Mouse (Mus musculus): ENCODE data around the gene Podxl2. TPM values are rescaled to one million over a fixed set of nuclear protein-coding genes. Genes with fewer than 3 reads are reported as not detected.

The Podxl2 gene
- polyA plus RNA-seq, 1 experiment from 2014 or later = 42.5 TPM

DNA sequence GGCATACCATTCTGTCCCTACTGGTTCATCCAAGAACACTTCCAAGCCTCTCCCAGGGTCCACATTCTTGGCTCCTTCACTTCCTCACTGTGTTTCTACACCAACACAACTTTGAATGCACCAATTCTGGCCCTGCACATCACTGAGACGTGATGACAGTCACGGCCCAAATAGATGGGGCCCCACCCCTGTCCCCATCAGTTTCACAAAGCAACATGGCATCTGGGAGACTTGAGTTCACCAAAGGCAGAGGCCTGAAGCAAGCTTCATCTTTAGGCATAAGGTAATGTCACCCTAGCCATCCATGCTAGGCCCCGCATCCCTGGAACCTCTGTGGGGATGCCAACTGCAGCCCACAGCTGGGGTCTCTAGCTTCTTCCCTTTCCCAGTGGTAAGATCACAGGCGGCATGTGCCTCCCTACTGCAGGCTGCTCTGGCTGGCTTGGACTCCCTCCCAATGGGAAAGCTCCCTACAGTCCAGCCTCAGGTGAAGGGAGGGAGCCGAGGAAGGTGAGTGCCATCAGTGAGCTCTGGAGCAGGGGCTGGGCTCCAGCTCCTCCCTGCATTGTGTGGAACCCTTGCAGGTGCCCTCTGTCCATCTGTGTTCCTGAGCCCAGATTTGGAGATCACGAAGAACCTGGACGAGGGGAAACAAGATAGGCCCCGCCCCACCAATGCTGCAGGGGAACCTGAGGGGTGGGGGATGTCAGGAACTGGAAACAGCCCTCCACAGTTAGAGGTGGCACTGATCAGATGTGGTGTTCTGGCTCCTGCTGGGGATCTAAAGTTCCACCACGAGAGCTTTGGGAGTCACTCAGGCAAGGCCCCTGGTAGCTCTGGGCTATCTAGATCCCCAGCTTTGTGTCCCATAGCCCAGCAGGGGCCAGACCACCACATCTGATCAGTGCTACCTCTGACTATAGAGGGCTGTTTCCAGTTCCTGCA lies 30.8 kb downstream of the Podxl2 start:
- Histone ChIP-seq H3K9me3 (replicated peaks) (no peaks in the 10 kb centered on the region), H3K4me3 (peak overlapping the region; percentile 91; the same call in 1 of the 2 replicates), H3K9ac (no peak overlapping the region), H3K4me1 (replicated peaks) (peaks cover 21% of the 10 kb centered on the region), H3K27ac (no peak overlapping the region), H3K27me3 (no peaks in the 10 kb centered on the region), H3K36me3 (peaks cover 8% of the 10 kb centered on the region; the same call in 1 of the 2 replicates), H3K4me2 (no peak overlapping the region; the same call in 1 of the 2 replicates)
- WGBS = 75% methylated on average over 9 of the region's 9 CpGs
- no peak for ATAC-seq (replicated peaks; ENCODE audit: insufficient number of reproducible peaks, insufficient read depth, low FRiP score, low read depth)

DNA sequence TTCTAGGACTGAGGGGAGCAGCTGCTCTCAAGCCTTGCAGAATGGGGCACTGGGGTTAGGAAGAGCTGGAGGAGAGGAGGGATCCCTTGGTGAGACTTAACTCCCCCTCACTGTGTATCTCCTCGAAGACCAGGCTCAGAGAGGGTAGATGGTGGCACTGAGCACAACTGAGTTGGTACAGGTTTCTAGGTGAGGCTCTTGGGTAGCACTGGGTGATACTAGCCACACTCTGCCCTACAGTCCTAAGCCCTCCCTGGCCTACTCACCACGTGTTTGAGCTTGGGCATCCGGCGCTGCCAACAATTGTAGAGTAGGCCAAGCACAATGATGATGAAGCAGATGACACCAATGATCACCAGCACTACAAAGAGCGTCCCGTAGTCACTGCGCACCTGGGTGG lies 31.6 kb downstream of the Podxl2 start:
- H3K9me3 ChIP-seq (replicated peaks) = no peaks in the 10 kb centered on the region
- H3K27me3 ChIP-seq = no peaks in the 10 kb centered on the region
- peak overlapping the region; percentile 83 for H3K9ac ChIP-seq
- H3K27ac ChIP-seq = peak overlapping the region; percentile 91; the same call in 1 of the 2 replicates
- H3K4me2 ChIP-seq = peak overlapping the region; percentile 92
- H3K36me3 ChIP-seq = peaks cover 16% of the 10 kb centered on the region
- peaks cover 21% of the 10 kb centered on the region for H3K4me1 ChIP-seq (replicated peaks)
- ATAC-seq (replicated peaks; ENCODE audit: insufficient number of reproducible peaks, insufficient read depth, low FRiP score, low read depth) = no peak
- 69% methylated on average over 7 of the region's 7 CpGs for WGBS
- peak overlapping the region; percentile 91 for H3K4me3 ChIP-seq

DNA sequence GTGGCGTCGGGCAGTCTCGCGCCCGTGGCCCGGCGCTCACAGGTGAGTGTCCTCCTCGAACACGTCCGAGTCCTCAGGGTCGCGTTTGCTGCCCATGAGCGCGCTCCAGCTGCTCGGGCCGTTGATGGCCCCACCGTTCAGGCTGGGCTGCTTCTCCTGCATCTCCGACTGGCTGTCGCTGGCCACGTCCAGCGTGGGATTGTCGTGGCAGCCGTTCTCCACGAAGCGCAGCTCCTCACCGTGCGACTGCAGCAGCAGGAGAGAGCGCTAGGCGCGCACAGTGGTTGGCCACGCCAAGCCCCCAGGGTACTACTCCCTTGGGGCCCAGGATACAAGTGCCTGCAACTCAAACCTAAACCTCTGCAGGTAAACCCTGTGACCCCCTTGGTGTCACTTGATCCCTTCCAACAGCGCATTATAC lies 32.1 kb downstream of the Podxl2 start:
- 2% methylated on average over 32 of the region's 32 CpGs for WGBS

DNA sequence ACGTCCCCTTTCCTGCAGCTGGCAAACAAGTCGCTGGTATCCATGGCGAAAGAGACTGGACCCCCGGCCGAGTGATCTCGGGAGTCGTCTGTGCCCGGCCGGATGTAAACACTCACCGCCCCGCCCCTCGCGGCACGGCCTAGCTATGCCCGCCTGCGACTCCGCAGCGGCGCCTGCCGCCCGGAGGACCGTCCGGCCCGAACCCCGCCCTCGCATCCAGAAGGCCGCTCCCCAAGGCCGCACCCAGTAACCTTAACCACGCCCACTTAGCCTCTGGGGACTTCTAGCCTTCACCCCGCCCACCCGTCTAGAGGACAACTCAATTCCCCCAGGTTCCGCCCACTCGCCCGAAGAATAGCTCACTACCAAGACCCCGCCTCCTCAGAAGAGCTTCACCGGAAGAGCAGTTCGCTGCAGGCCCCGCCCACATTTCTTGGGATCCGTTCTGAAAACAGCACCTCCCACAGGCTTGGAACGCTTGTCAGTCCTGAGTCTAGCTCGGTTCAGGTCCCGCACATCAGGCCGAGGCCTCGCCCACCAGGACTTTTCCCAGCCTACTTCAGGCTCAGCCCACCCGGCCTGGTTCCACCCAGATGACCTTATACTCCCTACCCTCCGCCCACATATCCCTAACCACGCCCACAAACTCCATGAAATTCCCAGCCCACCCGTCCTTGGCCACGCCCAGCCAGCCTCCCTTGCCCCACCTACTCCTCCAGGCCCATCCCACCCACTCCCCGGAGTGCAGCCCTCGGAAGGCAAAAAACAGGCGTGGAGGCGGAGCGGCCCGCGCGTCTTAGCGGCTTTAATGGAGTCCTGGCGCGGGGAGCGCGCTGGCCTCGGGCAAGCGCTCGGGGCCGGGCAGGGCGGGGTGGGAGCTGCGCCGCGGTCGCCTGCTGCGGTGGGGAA lies 32.8 kb downstream of the Podxl2 start, which contains the start of gene Abtb1:
Abtb1 (minus strand) TSS at position 204 of the 909 bp plus-strand sequence.
- H3K4me1 ChIP-seq (replicated peaks) = peaks cover 21% of the 10 kb centered on the region
- peak within 1 kb of the TSS; percentile 91 for H3K9ac ChIP-seq
- H3K4me3 ChIP-seq = peak within 1 kb of the TSS; percentile 91
- WGBS = under 1% methylated on average over 72 of the region's 72 CpGs
- peak; percentile 97 for ATAC-seq (replicated peaks; ENCODE audit: insufficient number of reproducible peaks, insufficient read depth, low FRiP score, low read depth)
- peaks cover 28% of the 10 kb centered on the region for H3K36me3 ChIP-seq
- peak within 1 kb of the TSS; percentile 92 for H3K4me2 ChIP-seq
- H3K27me3 ChIP-seq = no peaks in the 10 kb centered on the region
- no peaks in the 10 kb centered on the region for H3K9me3 ChIP-seq (replicated peaks)
- H3K27ac ChIP-seq = peak within 1 kb of the TSS; percentile 91

More for the DNA sequence above, 32.1 kb downstream of the Podxl2 start:
- H3K4me3 ChIP-seq = peak overlapping the region; percentile 91
- peaks cover 21% of the 10 kb centered on the region for H3K36me3 ChIP-seq
- H3K4me1 ChIP-seq (replicated peaks) = peaks cover 21% of the 10 kb centered on the region
- peak; percentile 0; the same call in 1 of the 2 replicates for ATAC-seq (replicated peaks; ENCODE audit: insufficient number of reproducible peaks, insufficient read depth, low FRiP score, low read depth)
- peak overlapping the region; percentile 83 for H3K9ac ChIP-seq
- no peaks in the 10 kb centered on the region for H3K27me3 ChIP-seq
- peak overlapping the region; percentile 92 for H3K4me2 ChIP-seq
- H3K27ac ChIP-seq = peak overlapping the region; percentile 91
- no peaks in the 10 kb centered on the region for H3K9me3 ChIP-seq (replicated peaks)

DNA sequence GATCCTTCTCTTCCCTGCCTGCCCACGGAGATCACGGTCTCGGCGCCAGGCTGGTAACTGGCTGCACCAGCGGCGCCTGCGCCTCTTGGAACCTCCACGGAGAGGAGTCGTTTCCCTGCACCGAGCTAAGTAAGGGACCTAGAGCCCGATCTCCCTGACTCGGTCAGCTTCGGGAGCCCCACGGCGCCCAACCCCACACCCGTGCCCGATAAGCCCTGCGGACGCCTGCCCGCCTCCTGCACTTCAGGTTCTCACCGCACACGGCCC lies 33.4 kb downstream of the Podxl2 start:
- Histone ChIP-seq H3K9ac (peak overlapping the region; percentile 91), H3K4me3 (peak overlapping the region; percentile 91), H3K36me3 (peaks cover 34% of the 10 kb centered on the region), H3K4me2 (peak overlapping the region; percentile 92), H3K9me3 (replicated peaks) (no peaks in the 10 kb centered on the region), H3K27me3 (no peaks in the 10 kb centered on the region), H3K4me1 (replicated peaks) (peaks cover 21% of the 10 kb centered on the region), H3K27ac (peak overlapping the region; percentile 91)
- ATAC-seq (replicated peaks; ENCODE audit: insufficient number of reproducible peaks, insufficient read depth, low FRiP score, low read depth) = peak; percentile 1; the same call in 1 of the 2 replicates
- 1% methylated on average over 22 of the region's 22 CpGs for WGBS

DNA sequence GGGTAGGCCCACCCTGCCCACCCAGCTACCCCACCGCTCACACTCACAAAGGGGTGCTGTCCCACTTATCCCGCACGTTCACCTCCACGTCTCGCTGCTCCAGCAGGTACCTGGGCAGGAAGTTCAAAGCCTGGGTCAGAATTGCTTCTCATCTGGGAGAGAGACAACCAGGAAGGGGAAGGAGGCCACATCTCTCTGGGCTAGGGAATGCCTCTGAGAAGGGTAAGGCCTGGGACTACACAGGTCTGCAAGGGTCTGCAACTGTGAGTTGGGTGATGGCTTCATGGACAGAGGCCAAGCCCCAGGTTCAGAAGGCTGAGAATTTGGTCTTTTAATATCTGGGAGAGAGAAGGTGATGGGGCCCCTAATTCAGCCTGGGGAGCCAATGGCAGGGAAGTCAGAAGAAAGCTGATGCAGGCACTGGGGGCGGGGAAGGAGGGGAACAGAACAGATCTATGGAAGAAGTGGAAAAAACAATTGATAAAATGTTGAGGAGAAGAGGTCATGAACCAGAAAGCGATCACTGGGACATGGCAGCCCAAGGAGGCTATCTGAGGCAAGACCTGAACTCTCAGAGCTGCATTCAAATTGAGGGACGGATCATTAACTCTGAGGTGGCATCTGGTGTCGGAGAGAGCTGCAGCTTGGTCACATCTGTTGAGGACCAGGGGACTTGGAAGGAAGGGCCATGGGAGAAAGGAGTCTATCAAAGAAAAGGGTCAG lies 33.9 kb downstream of the Podxl2 start:
- H3K27ac ChIP-seq = peak overlapping the region; percentile 91
- no peaks in the 10 kb centered on the region for H3K27me3 ChIP-seq
- no peak for ATAC-seq (replicated peaks; ENCODE audit: insufficient number of reproducible peaks, insufficient read depth, low FRiP score, low read depth)
- WGBS = 50% methylated on average over 9 of the region's 9 CpGs
- H3K4me2 ChIP-seq = peak overlapping the region; percentile 92
- no peaks in the 10 kb centered on the region for H3K9me3 ChIP-seq (replicated peaks)
- H3K36me3 ChIP-seq = peaks cover 39% of the 10 kb centered on the region
- H3K4me3 ChIP-seq = peak overlapping the region; percentile 91
- H3K4me1 ChIP-seq (replicated peaks) = peaks cover 21% of the 10 kb centered on the region
- peak overlapping the region; percentile 91 for H3K9ac ChIP-seq

DNA sequence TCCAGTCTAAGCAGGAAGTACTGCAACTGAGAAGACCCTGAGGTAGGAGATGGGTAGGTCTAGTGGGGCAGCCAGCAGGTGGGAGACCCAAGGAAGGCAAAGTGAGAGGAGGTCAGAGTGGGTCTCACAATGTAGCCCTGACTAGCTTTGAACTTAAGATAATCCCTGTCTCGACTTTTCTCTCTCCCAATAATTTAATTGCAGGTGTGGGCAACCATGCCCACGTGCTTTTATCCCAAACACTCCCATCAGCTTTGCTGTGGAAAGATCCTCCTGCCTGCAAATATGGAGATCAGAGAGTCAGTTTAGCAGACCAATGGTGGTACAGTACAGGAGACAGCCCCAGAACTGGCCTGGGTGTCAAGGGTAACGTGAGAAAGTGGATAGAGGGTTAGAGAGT lies 34.6 kb downstream of the Podxl2 start:
- Histone ChIP-seq H3K9ac (0 out of 2 replicates have a peak overlapping the region, but pooled peaks have one; percentile 91), H3K4me3 (peak overlapping the region; percentile 91; the same call in 1 of the 2 replicates), H3K9me3 (replicated peaks) (no peaks in the 10 kb centered on the region), H3K27me3 (no peaks in the 10 kb centered on the region), H3K4me1 (replicated peaks) (peaks cover 21% of the 10 kb centered on the region), H3K4me2 (peak overlapping the region; percentile 92; the same call in 1 of the 2 replicates), H3K27ac (no peak overlapping the region), H3K36me3 (peaks cover 45% of the 10 kb centered on the region)
- no peak for ATAC-seq (replicated peaks; ENCODE audit: insufficient number of reproducible peaks, insufficient read depth, low FRiP score, low read depth)
- WGBS = 70% methylated on average over 3 of the region's 3 CpGs

DNA sequence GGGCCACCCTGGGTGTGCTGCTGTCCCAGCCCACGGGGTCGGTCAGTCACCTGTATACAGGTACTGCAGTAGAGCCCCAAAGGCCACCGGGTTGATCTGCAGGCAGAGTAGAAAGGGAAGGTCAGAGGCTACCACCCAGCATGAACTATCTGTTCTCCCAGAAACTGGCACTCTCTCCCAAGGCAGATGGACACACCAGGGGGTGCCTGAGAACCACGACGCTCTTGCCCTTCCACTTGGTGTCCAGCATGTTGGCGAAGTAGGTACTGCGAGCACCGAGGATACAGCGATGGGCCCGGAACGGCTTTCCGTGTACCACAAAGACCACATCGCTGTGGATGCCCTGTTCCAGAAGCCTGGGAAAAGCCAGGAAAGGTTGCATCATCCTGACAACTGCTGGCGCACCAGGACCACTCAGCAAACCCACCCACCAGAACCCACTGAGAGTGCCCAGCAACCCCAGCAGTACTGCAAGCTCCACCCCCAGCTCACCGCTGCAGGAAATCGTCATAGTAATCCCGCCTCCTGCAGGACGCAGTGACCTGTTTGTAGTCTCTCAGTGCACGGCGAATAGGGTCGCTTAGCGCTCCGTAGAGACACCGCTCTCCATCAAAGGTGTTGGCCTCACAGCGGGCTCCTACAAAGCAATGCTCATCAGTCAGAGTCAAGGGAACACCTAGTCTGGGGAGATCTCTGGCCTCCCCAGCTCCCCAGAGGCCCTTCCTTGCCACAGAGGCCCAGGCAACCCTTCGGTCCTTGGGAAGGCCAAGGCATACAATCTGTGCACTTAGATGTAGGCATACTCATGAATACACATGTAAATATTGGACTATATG lies 35.5 kb downstream of the Podxl2 start:
- ATAC-seq (replicated peaks; ENCODE audit: insufficient number of reproducible peaks, insufficient read depth, low FRiP score, low read depth) = no peak
- Histone ChIP-seq H3K27ac (no peak overlapping the region), H3K4me3 (no peak overlapping the region), H3K4me2 (no peak overlapping the region), H3K4me1 (replicated peaks) (peaks cover 21% of the 10 kb centered on the region), H3K27me3 (no peaks in the 10 kb centered on the region), H3K9ac (no peak overlapping the region), H3K36me3 (peaks cover 45% of the 10 kb centered on the region), H3K9me3 (replicated peaks) (no peaks in the 10 kb centered on the region)
- WGBS = 77% methylated on average over 26 of the region's 26 CpGs

DNA sequence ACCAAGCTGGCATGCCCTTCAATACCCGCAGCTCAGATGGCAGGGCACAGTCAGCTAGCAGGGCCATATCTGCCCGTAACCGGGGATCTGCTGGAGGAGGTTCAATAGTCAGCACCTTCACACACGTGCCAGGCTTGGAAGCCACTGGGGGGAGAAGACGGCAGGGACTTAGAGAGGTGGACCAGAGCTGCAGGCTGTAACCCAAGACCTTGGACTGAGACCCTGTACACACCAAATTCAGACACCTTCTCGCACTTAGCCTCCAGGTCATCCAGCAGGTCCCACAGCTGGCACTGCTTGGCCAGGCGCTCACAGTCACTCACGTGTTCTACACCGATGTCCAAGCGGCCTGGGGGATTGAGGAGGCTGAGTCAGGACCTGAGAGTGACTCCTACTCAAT lies 36.2 kb downstream of the Podxl2 start:
- Histone ChIP-seq H3K4me3 (no peak overlapping the region), H3K4me2 (no peak overlapping the region), H3K9ac (no peak overlapping the region), H3K4me1 (replicated peaks) (peaks cover 26% of the 10 kb centered on the region), H3K9me3 (replicated peaks) (no peaks in the 10 kb centered on the region), H3K27ac (no peak overlapping the region), H3K36me3 (peaks cover 45% of the 10 kb centered on the region), H3K27me3 (no peaks in the 10 kb centered on the region)
- no peak for ATAC-seq (replicated peaks; ENCODE audit: insufficient number of reproducible peaks, insufficient read depth, low FRiP score, low read depth)
- WGBS = 89% methylated on average over 10 of the region's 10 CpGs

DNA sequence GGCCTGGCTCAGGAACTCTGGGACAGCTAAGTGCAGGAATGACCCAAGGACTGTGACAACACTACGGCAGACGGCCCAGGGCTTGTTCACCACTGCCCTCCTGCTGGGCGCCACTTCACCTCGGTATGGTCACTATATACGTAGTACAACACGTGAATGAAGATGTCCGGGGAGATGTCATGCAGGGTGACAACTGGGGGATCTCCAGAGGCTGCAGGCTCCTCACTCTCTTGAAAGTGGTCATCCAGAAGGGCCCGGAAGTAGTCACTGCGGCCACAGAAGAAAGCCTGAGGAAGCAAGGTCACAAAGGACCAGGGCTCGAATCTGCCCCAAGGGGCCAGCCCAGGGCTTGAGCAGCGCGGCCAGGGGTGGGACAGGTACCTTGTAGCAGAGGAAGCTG lies 36.8 kb downstream of the Podxl2 start:
- ATAC-seq (replicated peaks; ENCODE audit: insufficient number of reproducible peaks, insufficient read depth, low FRiP score, low read depth) = no peak

More for the DNA sequence above, 36.8 kb downstream of the Podxl2 start:
- Histone ChIP-seq H3K4me3 (no peak overlapping the region), H3K36me3 (peaks cover 45% of the 10 kb centered on the region), H3K4me2 (no peak overlapping the region), H3K4me1 (replicated peaks) (peaks cover 24% of the 10 kb centered on the region), H3K27ac (no peak overlapping the region), H3K9ac (no peak overlapping the region), H3K9me3 (replicated peaks) (no peaks in the 10 kb centered on the region), H3K27me3 (no peaks in the 10 kb centered on the region)
- 85% methylated on average over 12 of the region's 12 CpGs for WGBS
